Mouse (Mus musculus) frontal cortex, adult (tissue): ENCODE measurements around the gene Fnbp1l.

Experiments
- ATAC-seq: cut with Nextera tagmentation; 2 replicates; pipeline ENCODE4 v1.9.2; 2017; ENCODE audit warnings: mild to moderate bottlenecking, moderate library complexity, mixed read lengths; ENCODE audit not compliant: low TSS enrichment

The Fnbp1l gene

GRCm38 (mm10) chr3:122494764-122495163 lies 124.8 kb downstream of the Fnbp1l start:
- no peak for ATAC-seq

GRCm38 (mm10) chr3:122492872-122493615 lies 126.5 kb downstream of the Fnbp1l start:
- peak; percentile 14 for ATAC-seq

GRCm38 (mm10) chr3:122492006-122492405 lies 127.5 kb downstream of the Fnbp1l start:
- ATAC-seq = no peak

- peak; percentile 62 for ATAC-seq
These were observed 128.9 kb downstream of the Fnbp1l start for GRCm38 (mm10) chr3:122490574-122490973.
